Mouse (Mus musculus): ENCODE data around the gene Cox7a2l. TPM values are rescaled to one million over a fixed set of nuclear protein-coding genes. Genes with fewer than 3 reads are reported as not detected.
A peak's percentile ranks its signal among the peaks of the same experiment; 100 is the strongest.

Cox7a2l gene
- total and polyA plus RNA-seq, 2 experiments = 114 to 203 TPM

GRCm38 (mm10) chr17:83545756-83546742 is 28.9 kb upstream of the Cox7a2l start:
- Histone ChIP-seq H3K9ac (ENCODE audit: low read depth, low read length) (peak overlapping the region; percentile 11; the same call in 1 of the 2 replicates), H3K27me3 (ENCODE audit: control insufficient read depth, insufficient read depth, low read length) (no peaks in the 10 kb centered on the region), H3K4me3 (ENCODE audit: insufficient read depth, low read depth, low read length) (peak overlapping the region; percentile 23), H3K79me2 (ENCODE audit: control insufficient read depth, insufficient read depth, low read length) (no peaks in the 10 kb centered on the region), H3K27ac (replicated peaks; ENCODE audit: insufficient read depth, low read depth, low read length) (no peak overlapping the region), H3K36me3 (ENCODE audit: control insufficient read depth, insufficient read depth, low read length) (no peaks in the 10 kb centered on the region), H3K4me1 (ENCODE audit: control insufficient read depth, insufficient read depth, low read length) (no peaks in the 10 kb centered on the region)
- TF ChIP-seq POLR2A (IDR thresholded peaks at IDR 0.05; ENCODE audit: extremely low read depth, insufficient read depth, low read length) (no peak), CTCF (IDR thresholded peaks at IDR 0.05; ENCODE audit: low read depth, low read length) (no peak)
- no peak for DNase-seq (ENCODE audit: extremely low read depth, low read depth, low spot score)
- 30% methylated on average over 35 of the region's 35 CpGs for WGBS

DNA sequence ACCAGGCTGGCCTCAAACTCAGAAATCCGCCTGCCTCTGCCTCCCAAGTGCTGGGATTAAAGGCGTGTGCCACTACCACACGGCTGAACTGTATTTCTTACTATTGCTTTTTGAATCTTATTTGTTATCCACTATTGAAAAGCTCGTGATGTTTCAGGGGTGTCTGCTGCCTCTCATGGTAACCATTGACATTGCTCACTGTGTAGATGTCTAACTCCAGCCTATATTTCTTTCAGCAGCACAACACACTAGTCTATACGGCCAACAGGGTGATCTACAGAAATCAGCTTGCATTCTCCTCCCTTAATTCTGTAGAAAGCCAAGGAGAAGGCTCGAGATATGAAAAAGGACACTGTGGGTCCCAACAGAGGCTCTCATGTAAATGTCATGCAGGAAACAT is 28.1 kb upstream of the Cox7a2l start:
- Histone ChIP-seq H3K4me3 (ENCODE audit: insufficient read depth, low read depth, low read length) (no peak overlapping the region), H3K9ac (ENCODE audit: low read depth, low read length) (no peak overlapping the region), H3K27ac (replicated peaks; ENCODE audit: insufficient read depth, low read depth, low read length) (no peak overlapping the region), H3K36me3 (ENCODE audit: control insufficient read depth, insufficient read depth, low read length) (no peaks in the 10 kb centered on the region), H3K79me2 (ENCODE audit: control insufficient read depth, insufficient read depth, low read length) (no peaks in the 10 kb centered on the region), H3K4me1 (ENCODE audit: control insufficient read depth, insufficient read depth, low read length) (no peaks in the 10 kb centered on the region), H3K27me3 (ENCODE audit: control insufficient read depth, insufficient read depth, low read length) (no peaks in the 10 kb centered on the region)
- WGBS = 87% methylated on average over 6 of the region's 6 CpGs
- no peak for TF ChIP-seq POLR2A (IDR thresholded peaks at IDR 0.05; ENCODE audit: extremely low read depth, insufficient read depth, low read length)
- TF ChIP-seq CTCF (IDR thresholded peaks at IDR 0.05; ENCODE audit: low read depth, low read length) = no peak
- DNase-seq (ENCODE audit: extremely low read depth, low read depth, low spot score) = no peak

GRCm38 (mm10) chr17:83542424-83542823 is 25.3 kb upstream of the Cox7a2l start:
- Histone ChIP-seq H3K4me1 (ENCODE audit: control insufficient read depth, insufficient read depth, low read length) (no peaks in the 10 kb centered on the region), H3K27me3 (ENCODE audit: control insufficient read depth, insufficient read depth, low read length) (no peaks in the 10 kb centered on the region), H3K27ac (replicated peaks; ENCODE audit: insufficient read depth, low read depth, low read length) (no peak overlapping the region), H3K79me2 (ENCODE audit: control insufficient read depth, insufficient read depth, low read length) (no peaks in the 10 kb centered on the region), H3K9ac (ENCODE audit: low read depth, low read length) (no peak overlapping the region), H3K4me3 (ENCODE audit: insufficient read depth, low read depth, low read length) (no peak overlapping the region), H3K36me3 (ENCODE audit: control insufficient read depth, insufficient read depth, low read length) (no peaks in the 10 kb centered on the region)
- WGBS = 92% methylated on average over 2 of the region's 2 CpGs
- no peak for TF ChIP-seq CTCF (IDR thresholded peaks at IDR 0.05; ENCODE audit: low read depth, low read length)
- no peak for TF ChIP-seq POLR2A (IDR thresholded peaks at IDR 0.05; ENCODE audit: extremely low read depth, insufficient read depth, low read length)
- no peak for DNase-seq (ENCODE audit: extremely low read depth, low read depth, low spot score)

GRCm38 (mm10) chr17:83539262-83540037 is 22.3 kb upstream of the Cox7a2l start:
- DNase-seq (ENCODE audit: extremely low read depth, low read depth, low spot score) = no peak
- no peak overlapping the region for H3K4me3 ChIP-seq (ENCODE audit: insufficient read depth, low read depth, low read length)
- no peak for TF ChIP-seq POLR2A (IDR thresholded peaks at IDR 0.05; ENCODE audit: extremely low read depth, insufficient read depth, low read length)
- no peak for TF ChIP-seq CTCF (IDR thresholded peaks at IDR 0.05; ENCODE audit: low read depth, low read length)
- H3K4me1 ChIP-seq (ENCODE audit: control insufficient read depth, insufficient read depth, low read length) = no peaks in the 10 kb centered on the region
- no peak overlapping the region for H3K9ac ChIP-seq (ENCODE audit: low read depth, low read length)
- no peak overlapping the region for H3K27ac ChIP-seq (replicated peaks; ENCODE audit: insufficient read depth, low read depth, low read length)
- no peaks in the 10 kb centered on the region for H3K27me3 ChIP-seq (ENCODE audit: control insufficient read depth, insufficient read depth, low read length)
- 75% methylated on average over 12 of the region's 12 CpGs for WGBS
- H3K79me2 ChIP-seq (ENCODE audit: control insufficient read depth, insufficient read depth, low read length) = no peaks in the 10 kb centered on the region
- H3K36me3 ChIP-seq (ENCODE audit: control insufficient read depth, insufficient read depth, low read length) = no peaks in the 10 kb centered on the region

DNA sequence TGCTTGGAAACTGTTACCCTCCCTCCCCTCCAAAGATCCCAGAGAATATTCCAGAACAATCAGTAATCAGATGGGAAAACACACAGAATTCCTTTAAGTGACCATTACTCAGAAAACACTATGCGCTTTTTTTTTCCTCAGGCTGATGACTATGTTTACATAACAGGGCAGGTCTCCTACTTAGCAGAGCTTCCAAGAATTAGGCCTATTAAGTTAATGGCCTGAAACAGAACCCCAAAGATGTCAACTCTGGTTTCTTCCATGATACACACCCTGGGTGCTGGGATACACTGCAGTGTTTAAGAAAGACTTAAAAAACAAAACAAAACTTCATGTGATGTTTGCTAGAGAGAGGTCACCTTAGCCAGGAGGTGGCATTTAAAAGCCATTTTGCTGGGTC is 21.6 kb upstream of the Cox7a2l start:
- TF ChIP-seq POLR2A (IDR thresholded peaks at IDR 0.05; ENCODE audit: extremely low read depth, insufficient read depth, low read length) = no peak
- no peak for TF ChIP-seq CTCF (IDR thresholded peaks at IDR 0.05; ENCODE audit: low read depth, low read length)

More for the DNA sequence above, 21.6 kb upstream of the Cox7a2l start:
- Histone ChIP-seq H3K4me1 (ENCODE audit: control insufficient read depth, insufficient read depth, low read length) (no peaks in the 10 kb centered on the region), H3K9ac (ENCODE audit: low read depth, low read length) (no peak overlapping the region), H3K79me2 (ENCODE audit: control insufficient read depth, insufficient read depth, low read length) (no peaks in the 10 kb centered on the region), H3K36me3 (ENCODE audit: control insufficient read depth, insufficient read depth, low read length) (no peaks in the 10 kb centered on the region), H3K27me3 (ENCODE audit: control insufficient read depth, insufficient read depth, low read length) (no peaks in the 10 kb centered on the region), H3K4me3 (ENCODE audit: insufficient read depth, low read depth, low read length) (no peak overlapping the region), H3K27ac (replicated peaks; ENCODE audit: insufficient read depth, low read depth, low read length) (no peak overlapping the region)
- WGBS = 92% methylated on average over 1 of the region's 1 CpGs
- DNase-seq (ENCODE audit: extremely low read depth, low read depth, low spot score) = no peak
